Mouse (Mus musculus): ENCODE measurements at regions not wholly inside any gene's neighbourhood (a gene's known extent, or its start where the extent isn't known, plus 50 kb on each side); places are given as distances from the start of the nearest gene placed in this dataset.

GRCm38 (mm10) chr1:92309381-92309780 is 113.9 kb upstream of the Hdac4 start:
- Histone ChIP-seq H3K9me3 (ENCODE audit: control insufficient read depth, low read length) (no peaks in the 10 kb centered on the region), H3K4me2 (replicated peaks; ENCODE audit: low read depth, low read length) (no peak overlapping the region), H3K4me3 (ENCODE audit: low read length) (no peak overlapping the region), H3K9ac (ENCODE audit: low read depth, low read length) (no peak overlapping the region), H3K27me3 (ENCODE audit: control insufficient read depth, insufficient read depth, low read length) (no peaks in the 10 kb centered on the region), H3K4me1 (ENCODE audit: control insufficient read depth, insufficient read depth, low read length) (no peaks in the 10 kb centered on the region), H3K27ac (ENCODE audit: low read depth, low read length) (no peak overlapping the region), H3K36me3 (ENCODE audit: control insufficient read depth, insufficient read depth, low read length) (no peaks in the 10 kb centered on the region)
- no peak for ATAC-seq (ENCODE audit: low FRiP score, low TSS enrichment)
- 87% methylated on average over 6 of the region's 6 CpGs for WGBS

DNA sequence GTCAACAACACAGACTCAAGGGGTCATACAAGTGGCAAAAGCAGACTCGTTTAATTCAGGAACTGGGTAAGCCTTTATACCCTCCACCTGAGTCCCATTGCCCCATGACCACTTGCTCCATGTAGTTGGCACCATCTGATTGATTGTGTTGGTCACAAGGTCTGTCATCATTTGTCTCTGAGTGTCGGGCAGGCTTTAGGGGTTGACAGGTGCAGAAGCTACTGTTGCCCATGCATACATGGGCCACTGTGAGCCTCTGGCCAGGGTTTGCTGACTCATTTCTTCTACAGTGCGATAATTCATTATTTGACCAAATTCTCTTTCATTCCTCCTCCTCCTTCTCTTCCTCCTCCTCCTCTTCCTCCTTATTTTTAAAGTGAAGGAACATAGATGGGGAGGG is 113.0 kb upstream of the Hdac4 start:
- Histone ChIP-seq H3K4me1 (ENCODE audit: control insufficient read depth, insufficient read depth, low read length) (no peaks in the 10 kb centered on the region), H3K4me2 (replicated peaks; ENCODE audit: low read depth, low read length) (no peak overlapping the region), H3K27ac (ENCODE audit: low read depth, low read length) (no peak overlapping the region), H3K9me3 (ENCODE audit: control insufficient read depth, low read length) (no peaks in the 10 kb centered on the region), H3K9ac (ENCODE audit: low read depth, low read length) (no peak overlapping the region), H3K27me3 (ENCODE audit: control insufficient read depth, insufficient read depth, low read length) (no peaks in the 10 kb centered on the region), H3K4me3 (ENCODE audit: low read length) (no peak overlapping the region), H3K36me3 (ENCODE audit: control insufficient read depth, insufficient read depth, low read length) (no peaks in the 10 kb centered on the region)
- 80% methylated on average over 3 of the region's 3 CpGs for whole genome bisulfite sequencing
- no peak for ATAC-seq (ENCODE audit: low FRiP score, low TSS enrichment)

- Histone ChIP-seq H3K9ac (ENCODE audit: low read depth, low read length) (no peak overlapping the region), H3K4me3 (ENCODE audit: low read length) (no peak overlapping the region), H3K4me1 (ENCODE audit: control insufficient read depth, insufficient read depth, low read length) (no peaks in the 10 kb centered on the region), H3K9me3 (ENCODE audit: control insufficient read depth, low read length) (no peaks in the 10 kb centered on the region), H3K4me2 (replicated peaks; ENCODE audit: low read depth, low read length) (no peak overlapping the region), H3K27ac (ENCODE audit: low read depth, low read length) (no peak overlapping the region), H3K36me3 (ENCODE audit: control insufficient read depth, insufficient read depth, low read length) (no peaks in the 10 kb centered on the region), H3K27me3 (ENCODE audit: control insufficient read depth, insufficient read depth, low read length) (no peaks in the 10 kb centered on the region)
- WGBS: 91% methylated on average over 4 of the region's 4 CpGs
- ATAC-seq (ENCODE audit: low FRiP score, low TSS enrichment): no peak
These were observed 110.5 kb upstream of the Hdac4 start for GRCm38 (mm10) chr1:92306042-92306441.

DNA sequence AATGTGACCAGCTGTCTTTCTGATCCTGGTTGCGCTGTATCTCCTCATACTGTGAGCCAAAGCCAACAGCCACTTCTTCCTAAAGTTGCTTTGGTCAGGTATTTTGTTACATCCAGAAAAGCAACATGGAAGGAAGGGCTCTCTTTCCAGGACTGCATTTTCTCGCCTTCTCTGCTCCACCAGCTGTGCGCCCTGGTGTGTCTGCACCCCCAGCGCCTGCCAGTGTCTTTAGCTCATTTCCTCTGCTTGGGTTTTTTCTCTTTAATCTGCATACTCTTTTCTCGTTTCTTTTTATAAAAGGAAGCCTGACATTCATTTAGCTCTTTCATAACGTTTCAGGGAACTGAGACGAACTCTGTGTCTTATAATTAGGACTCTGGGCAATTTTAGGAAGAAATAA is 103.5 kb upstream of the Hdac4 start:
- Histone ChIP-seq H3K4me3 (ENCODE audit: low read length) (no peak overlapping the region), H3K27ac (ENCODE audit: low read depth, low read length) (no peak overlapping the region), H3K9ac (ENCODE audit: low read depth, low read length) (no peak overlapping the region), H3K4me1 (ENCODE audit: control insufficient read depth, insufficient read depth, low read length) (no peaks in the 10 kb centered on the region), H3K36me3 (ENCODE audit: control insufficient read depth, insufficient read depth, low read length) (no peaks in the 10 kb centered on the region), H3K4me2 (replicated peaks; ENCODE audit: low read depth, low read length) (no peak overlapping the region), H3K9me3 (ENCODE audit: control insufficient read depth, low read length) (no peaks in the 10 kb centered on the region), H3K27me3 (ENCODE audit: control insufficient read depth, insufficient read depth, low read length) (no peaks in the 10 kb centered on the region)
- 63% methylated on average over 7 of the region's 7 CpGs for WGBS
- ATAC-seq (ENCODE audit: low FRiP score, low TSS enrichment): no peak

- Histone ChIP-seq H3K36me3 (ENCODE audit: control insufficient read depth, insufficient read depth, low read length) (no peaks in the 10 kb centered on the region), H3K4me3 (ENCODE audit: low read length) (no peak overlapping the region), H3K9ac (ENCODE audit: low read depth, low read length) (no peak overlapping the region), H3K4me2 (replicated peaks; ENCODE audit: low read depth, low read length) (no peak overlapping the region), H3K27ac (ENCODE audit: low read depth, low read length) (no peak overlapping the region), H3K9me3 (ENCODE audit: control insufficient read depth, low read length) (no peaks in the 10 kb centered on the region), H3K27me3 (ENCODE audit: control insufficient read depth, insufficient read depth, low read length) (no peaks in the 10 kb centered on the region), H3K4me1 (ENCODE audit: control insufficient read depth, insufficient read depth, low read length) (no peaks in the 10 kb centered on the region)
- 86% methylated on average over 7 of the region's 7 CpGs for WGBS
- no peak for ATAC-seq (ENCODE audit: low FRiP score, low TSS enrichment)
These were observed 97.3 kb upstream of the Hdac4 start for GRCm38 (mm10) chr1:92292681-92293380.

- H3K9me3 ChIP-seq (ENCODE audit: control insufficient read depth, low read length): no peaks in the 10 kb centered on the region
- H3K9ac ChIP-seq (ENCODE audit: low read depth, low read length): no peak overlapping the region
- 92% methylated on average over 1 of the region's 1 CpGs for WGBS
- no peaks in the 10 kb centered on the region for H3K27me3 ChIP-seq (ENCODE audit: control insufficient read depth, insufficient read depth, low read length)
- ATAC-seq (ENCODE audit: low FRiP score, low TSS enrichment): no peak
- H3K4me2 ChIP-seq (replicated peaks; ENCODE audit: low read depth, low read length): no peak overlapping the region
- H3K4me3 ChIP-seq (ENCODE audit: low read length): no peak overlapping the region
- no peaks in the 10 kb centered on the region for H3K4me1 ChIP-seq (ENCODE audit: control insufficient read depth, insufficient read depth, low read length)
- H3K36me3 ChIP-seq (ENCODE audit: control insufficient read depth, insufficient read depth, low read length): no peaks in the 10 kb centered on the region
- H3K27ac ChIP-seq (ENCODE audit: low read depth, low read length): no peak overlapping the region
These were observed 91.5 kb upstream of the Hdac4 start for GRCm38 (mm10) chr1:92286966-92287342.

- no peaks in the 10 kb centered on the region for H3K36me3 ChIP-seq (ENCODE audit: control insufficient read depth, insufficient read depth, low read length)
- no peaks in the 10 kb centered on the region for H3K27me3 ChIP-seq (ENCODE audit: control insufficient read depth, insufficient read depth, low read length)
- H3K27ac ChIP-seq (ENCODE audit: low read depth, low read length): no peak overlapping the region
- peak overlapping the region; percentile 15; the same call in 1 of the 2 replicates for H3K4me2 ChIP-seq (replicated peaks; ENCODE audit: low read depth, low read length)
- no peaks in the 10 kb centered on the region for H3K4me1 ChIP-seq (ENCODE audit: control insufficient read depth, insufficient read depth, low read length)
- 40% methylated on average over 21 of the region's 21 CpGs for WGBS
- no peak overlapping the region for H3K9ac ChIP-seq (ENCODE audit: low read depth, low read length)
- peak; percentile 67; the same call in 1 of the 2 replicates for ATAC-seq (ENCODE audit: low FRiP score, low TSS enrichment)
- no peaks in the 10 kb centered on the region for H3K9me3 ChIP-seq (ENCODE audit: control insufficient read depth, low read length)
- H3K4me3 ChIP-seq (ENCODE audit: low read length): no peak overlapping the region
These were observed 90.8 kb upstream of the Hdac4 start for GRCm38 (mm10) chr1:92286013-92286965.

DNA sequence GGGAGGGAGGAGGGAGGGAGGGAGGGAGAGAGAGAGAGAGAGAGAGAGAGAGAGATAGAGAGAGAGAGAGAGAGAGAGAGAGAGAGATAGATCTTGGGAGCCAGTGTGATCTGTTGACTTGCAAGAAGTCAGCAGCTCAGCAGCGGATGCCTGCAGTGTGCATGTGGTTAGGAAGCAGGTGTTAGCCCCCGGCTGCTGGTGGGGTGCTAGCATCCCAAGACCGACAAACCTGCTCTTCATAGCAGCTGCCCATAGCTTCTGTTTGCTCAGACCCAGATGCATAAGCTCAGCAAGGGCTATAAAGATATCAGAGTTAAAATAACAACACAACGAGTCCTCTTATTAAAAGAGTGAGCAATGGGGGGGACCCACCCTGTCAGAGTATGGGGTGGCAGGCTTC is 88.7 kb upstream of the Hdac4 start:
- H3K9me3 ChIP-seq (ENCODE audit: control insufficient read depth, low read length): no peaks in the 10 kb centered on the region
- H3K4me2 ChIP-seq (replicated peaks; ENCODE audit: low read depth, low read length): no peak overlapping the region
- no peak overlapping the region for H3K9ac ChIP-seq (ENCODE audit: low read depth, low read length)
- no peaks in the 10 kb centered on the region for H3K36me3 ChIP-seq (ENCODE audit: control insufficient read depth, insufficient read depth, low read length)
- WGBS: 32% methylated on average over 4 of the region's 4 CpGs
- ATAC-seq (ENCODE audit: low FRiP score, low TSS enrichment): no peak
- H3K27ac ChIP-seq (ENCODE audit: low read depth, low read length): no peak overlapping the region
- H3K4me1 ChIP-seq (ENCODE audit: control insufficient read depth, insufficient read depth, low read length): no peaks in the 10 kb centered on the region
- H3K27me3 ChIP-seq (ENCODE audit: control insufficient read depth, insufficient read depth, low read length): no peaks in the 10 kb centered on the region
- H3K4me3 ChIP-seq (ENCODE audit: low read length): no peak overlapping the region

DNA sequence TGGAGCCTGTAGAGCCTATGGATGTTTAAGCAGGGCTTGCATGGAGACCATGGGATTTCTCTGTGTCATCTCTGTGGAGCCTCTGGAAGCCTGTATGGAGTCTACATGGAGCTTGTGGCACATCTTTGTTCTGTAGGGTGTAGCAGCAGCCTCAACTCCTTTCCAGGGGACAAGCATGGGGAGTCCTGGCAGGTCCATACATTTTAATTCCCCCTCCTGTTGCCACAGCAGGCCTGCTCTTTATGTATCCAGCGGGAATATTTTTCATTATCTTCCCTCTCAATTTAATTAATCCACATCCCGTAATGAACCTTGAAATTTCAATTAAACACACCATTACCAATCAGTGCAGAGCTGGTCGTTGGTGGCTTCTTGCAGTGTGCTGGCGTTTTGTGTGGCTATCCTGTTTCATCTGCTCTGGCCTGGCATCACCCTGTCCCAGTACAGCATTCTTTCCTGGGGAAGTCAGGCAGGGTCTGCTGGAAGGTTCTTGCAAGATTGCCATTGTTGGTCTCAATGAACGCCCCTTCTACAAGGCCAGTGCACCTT is 81.8 kb upstream of the Hdac4 start:
- H3K9ac ChIP-seq (ENCODE audit: low read depth, low read length): no peak overlapping the region
- no peaks in the 10 kb centered on the region for H3K4me1 ChIP-seq (ENCODE audit: control insufficient read depth, insufficient read depth, low read length)
- H3K4me2 ChIP-seq (replicated peaks; ENCODE audit: low read depth, low read length): no peak overlapping the region
- no peaks in the 10 kb centered on the region for H3K9me3 ChIP-seq (ENCODE audit: control insufficient read depth, low read length)
- 83% methylated on average over 5 of the region's 5 CpGs for WGBS
- ATAC-seq (ENCODE audit: low FRiP score, low TSS enrichment): no peak
- H3K4me3 ChIP-seq (ENCODE audit: low read length): no peak overlapping the region
- H3K27ac ChIP-seq (ENCODE audit: low read depth, low read length): no peak overlapping the region
- no peaks in the 10 kb centered on the region for H3K27me3 ChIP-seq (ENCODE audit: control insufficient read depth, insufficient read depth, low read length)
- no peaks in the 10 kb centered on the region for H3K36me3 ChIP-seq (ENCODE audit: control insufficient read depth, insufficient read depth, low read length)

Measured in kidney, embryonic 14.5 days (tissue).